Mouse (Mus musculus) ovary, adult 18-20 months (tissue): Measurements from ENCODE around the gene Stpg2.

Source experiments
- DNase-seq: peaks from one replicate; pipeline ENCODE4 v3.0.0; 2022; ENCODE audit warnings: low spot score, mixed read lengths

The Stpg2 gene

GRCm38 (mm10) chr3:139733156-139733555 lies 527.7 kb downstream of the Stpg2 start:
- DNase-seq, result no peak

GRCm38 (mm10) chr3:139739388-139739787 lies 533.9 kb downstream of the Stpg2 start:
- DNase-seq, result no peak
